Mouse (Mus musculus) midbrain, postnatal 0 days (tissue): ENCODE data around the gene Zfp36l2. TPM values are rescaled to one million over a fixed set of nuclear protein-coding genes. Genes with fewer than 3 reads are reported as not detected.

Source experiments
- ATAC-seq: fragments of 200-750 bp; cut with Nextera tagmentation; 2 replicates; pipeline ENCODE4 v1.8.0; 2017; ENCODE audit warnings: moderate number of reproducible peaks, mild to moderate bottlenecking, moderate TSS enrichment, moderate library complexity; ENCODE audit not compliant: low FRiP score
- DNase-seq: peaks from one replicate; pipeline ENCODE4 v3.0.0-alpha.2; 2015; ENCODE audit warnings: low spot score
- H3K27ac ChIP-seq: fragments of 300-500 bp; sonication (generic); 2 replicates; pipeline ENCODE4 v1.5.1; 2014; ENCODE audit warnings: low read depth, mild to moderate bottlenecking, low read length, mixed read lengths
- H3K27me3 ChIP-seq: fragments of 300-500 bp; sonication (generic); 2 replicates; pipeline ENCODE4 v1.6.1; 2014; ENCODE audit warnings: low read length, control low read depth, mixed read lengths; ENCODE audit not compliant: insufficient read depth
- H3K36me3 ChIP-seq: fragments of 300-500 bp; sonication (generic); 2 replicates; pipeline ENCODE4 v1.6.1; 2014; ENCODE audit warnings: low read length, control low read depth, mixed read lengths; ENCODE audit not compliant: insufficient read depth
- H3K4me1 ChIP-seq: fragments of 300-500 bp; sonication (generic); 2 replicates; pipeline ENCODE4 v1.6.1; 2014; ENCODE audit warnings: mild to moderate bottlenecking, control low read depth, antibody characterized with exemption, low read length, mixed read lengths; ENCODE audit not compliant: insufficient read depth
- H3K4me2 ChIP-seq: fragments of 300-500 bp; sonication (generic); 2 replicates; pipeline ENCODE4 v1.6.1; 2014; ENCODE audit warnings: low read depth, mild to moderate bottlenecking, low read length, mixed read lengths; ENCODE audit not compliant: poor library complexity, severe bottlenecking
- H3K4me3 ChIP-seq: fragments of 300-500 bp; sonication (generic); 2 replicates; pipeline ENCODE4 v1.5.1; 2014; ENCODE audit warnings: low read depth, mild to moderate bottlenecking, low read length, moderate library complexity
- H3K9ac ChIP-seq: fragments of 300-500 bp; sonication (generic); replicated peaks from 2 replicates; pipeline ENCODE4 v1.6.1; 2014; ENCODE audit warnings: mild to moderate bottlenecking, low read length, moderate library complexity, mixed read lengths; ENCODE audit not compliant: poor library complexity, severe bottlenecking
- H3K9me3 ChIP-seq: fragments of 300-500 bp; sonication (generic); 2 replicates; pipeline ENCODE4 v1.6.1; 2016; ENCODE audit warnings: low read length, control low read depth
- CTCF ChIP-seq: IDR thresholded peaks from 2 replicates; pipeline ENCODE4 v1.5.1; 2016; ENCODE audit warnings: antibody characterized with exemption, mild to moderate bottlenecking
- WGBS: fragments of 180-500 bp; shearing (Covaris S2); extraction: QIAGEN DNeasy Blood & Tissue Kit; methylation state at CpG from one replicate; pipeline ENCODE4 v1.1.7; 2014; 5-methylcytosine and 5-hydroxymethylcytosine counted together
- polyA plus RNA-seq: library from polyadenylated mRNA; unstranded; fragments of >200 nt; fragmentation: Nextera tagmentation; extraction: Ambion mirVana; gene quantifications from 2 replicates; pipeline ENCODE4 v1.2.1, GENCODE M21; 2015
- total RNA-seq: library from RNA; depleted of rRNA; stranded (reverse); fragments of >200 nt; gene quantifications from 2 replicates; pipeline ENCODE4 v1.2.3, GENCODE M21; 2014

Gene Zfp36l2
- total and polyA plus RNA-seq, 2 experiments from 2014 or later, result 5.9 to 17.7 TPM

DNA sequence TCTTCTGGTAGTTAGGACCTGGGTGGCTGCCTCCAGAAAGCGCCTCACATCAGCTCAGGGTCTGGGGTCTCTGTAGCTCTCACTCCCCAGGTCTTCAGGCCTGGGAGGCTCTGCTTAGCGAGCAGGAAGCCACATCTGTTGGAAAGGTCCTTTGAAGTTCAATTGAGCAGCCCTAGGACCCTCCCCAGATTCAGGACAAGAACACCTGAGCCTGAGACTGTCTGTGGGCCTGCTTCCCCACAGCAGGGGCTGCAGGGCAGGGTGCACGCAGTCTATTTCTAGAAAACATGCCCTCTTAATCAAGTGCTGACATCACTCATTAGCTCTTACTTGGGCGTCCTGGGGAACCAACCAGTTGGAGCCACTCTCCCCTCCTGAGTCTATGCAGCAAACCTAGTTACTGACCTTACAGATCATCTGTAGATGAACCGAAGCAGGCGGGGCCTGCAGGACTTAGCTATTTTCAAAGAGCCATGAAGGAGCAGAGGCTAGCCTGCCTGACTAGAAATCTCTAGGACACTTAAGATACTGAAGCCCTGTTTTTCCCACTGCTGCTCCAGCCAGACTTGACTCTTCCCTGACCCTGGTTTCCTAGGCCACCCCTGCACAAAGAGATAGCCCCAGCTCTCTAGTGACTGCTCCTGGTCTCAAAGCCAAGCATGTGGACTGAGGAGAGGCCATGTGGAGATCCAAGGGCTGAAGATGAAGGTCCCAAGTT is 29.8 kb downstream of the Zfp36l2 start:
- H3K4me3 ChIP-seq, result no peak overlapping the region
- 78% methylated on average over 6 of the region's 6 CpGs for WGBS
- no peak for TF ChIP-seq CTCF
- no peaks in the 10 kb centered on the region for H3K4me1 ChIP-seq
- DNase-seq, result no peak
- H3K9me3 ChIP-seq, result no peaks in the 10 kb centered on the region
- no peaks in the 10 kb centered on the region for H3K36me3 ChIP-seq
- H3K27ac ChIP-seq, result no peak overlapping the region
- 0 out of 2 replicates have a peak, but pooled peaks cover 3% of the 10 kb centered on the region for H3K27me3 ChIP-seq
- ATAC-seq, result no peak
- no peak overlapping the region for H3K9ac ChIP-seq
- H3K4me2 ChIP-seq, result no peak overlapping the region

DNA sequence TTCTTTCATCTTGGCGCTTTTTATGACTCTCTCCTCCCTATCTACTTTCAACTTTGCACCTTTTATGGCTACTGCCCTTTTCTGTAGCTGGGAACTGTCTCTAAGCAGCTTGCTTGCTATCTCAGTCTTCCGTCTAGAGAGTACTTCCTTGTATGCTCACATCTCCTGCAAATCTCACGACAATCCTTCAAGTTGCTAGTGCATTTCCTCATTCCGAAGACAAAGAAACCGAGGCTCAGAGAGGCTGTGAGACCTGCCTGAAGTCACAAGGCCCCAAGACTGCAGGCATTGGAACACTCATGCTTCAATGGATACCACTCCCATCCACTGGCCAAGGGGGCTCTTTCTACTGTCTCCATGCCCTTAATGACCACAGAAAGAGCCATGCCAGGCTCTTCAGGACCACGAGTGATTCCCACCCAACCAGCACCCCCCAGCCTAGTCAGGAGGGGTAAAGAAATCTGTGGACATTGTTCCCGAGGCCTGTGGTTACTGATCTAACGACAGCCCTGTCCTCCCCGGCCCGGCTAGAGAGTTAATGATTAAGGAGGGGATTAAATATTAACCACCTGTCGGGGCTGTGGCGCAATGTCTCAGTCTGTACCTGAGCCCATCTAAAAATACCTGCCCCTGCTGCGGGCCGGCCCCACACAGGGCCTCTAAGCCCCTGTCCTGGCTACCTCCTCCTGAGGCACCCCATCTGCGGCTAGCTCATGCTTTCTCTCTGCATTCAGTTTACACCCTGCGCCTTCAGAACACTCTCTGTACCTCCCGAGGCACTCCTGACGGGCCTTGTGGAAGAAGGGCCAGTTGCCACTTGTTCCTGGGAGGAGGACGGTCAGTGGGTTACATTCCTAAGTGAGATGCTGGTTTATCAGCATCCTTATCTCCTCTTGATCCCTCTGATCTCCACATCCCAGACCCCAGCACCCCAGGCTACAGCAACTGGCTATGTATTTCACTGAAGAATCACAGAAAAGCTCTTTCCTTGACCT is 30.7 kb downstream of the Zfp36l2 start:
- Histone ChIP-seq H3K9me3 (no peaks in the 10 kb centered on the region), H3K27ac (no peak overlapping the region), H3K27me3 (0 out of 2 replicates have a peak, but pooled peaks cover 3% of the 10 kb centered on the region), H3K4me3 (no peak overlapping the region), H3K4me2 (no peak overlapping the region), H3K9ac (no peak overlapping the region), H3K4me1 (no peaks in the 10 kb centered on the region), H3K36me3 (no peaks in the 10 kb centered on the region)
- WGBS, result 52% methylated on average over 19 of the region's 19 CpGs
- DNase-seq, result no peak
- TF ChIP-seq CTCF, result no peak
- ATAC-seq, result no peak

DNA sequence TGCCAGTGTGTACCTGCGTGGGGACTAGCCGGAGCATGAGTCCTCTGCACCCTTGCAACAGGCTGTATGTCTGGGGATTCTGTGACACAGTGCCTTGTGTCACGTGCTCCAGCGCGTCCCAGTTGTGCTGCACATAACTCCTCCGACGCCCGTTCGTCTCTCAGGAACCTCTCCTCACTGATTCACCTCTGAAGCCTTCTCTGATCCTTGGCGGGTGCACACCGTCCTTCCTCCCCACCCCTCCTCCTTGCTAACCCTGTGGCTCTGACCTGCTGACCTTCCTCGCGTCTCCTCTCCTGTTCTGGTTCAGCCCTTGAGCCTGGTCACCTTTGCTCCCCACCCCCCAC is 31.5 kb downstream of the Zfp36l2 start:
- WGBS, result 74% methylated on average over 13 of the region's 13 CpGs
- H3K9me3 ChIP-seq, result no peaks in the 10 kb centered on the region
- no peaks in the 10 kb centered on the region for H3K4me1 ChIP-seq
- H3K4me3 ChIP-seq, result no peak overlapping the region
- H3K36me3 ChIP-seq, result no peaks in the 10 kb centered on the region
- DNase-seq, result no peak
- no peak for ATAC-seq
- no peak for TF ChIP-seq CTCF
- H3K4me2 ChIP-seq, result no peak overlapping the region
- 0 out of 2 replicates have a peak, but pooled peaks cover 3% of the 10 kb centered on the region for H3K27me3 ChIP-seq
- no peak overlapping the region for H3K27ac ChIP-seq
- no peak overlapping the region for H3K9ac ChIP-seq

DNA sequence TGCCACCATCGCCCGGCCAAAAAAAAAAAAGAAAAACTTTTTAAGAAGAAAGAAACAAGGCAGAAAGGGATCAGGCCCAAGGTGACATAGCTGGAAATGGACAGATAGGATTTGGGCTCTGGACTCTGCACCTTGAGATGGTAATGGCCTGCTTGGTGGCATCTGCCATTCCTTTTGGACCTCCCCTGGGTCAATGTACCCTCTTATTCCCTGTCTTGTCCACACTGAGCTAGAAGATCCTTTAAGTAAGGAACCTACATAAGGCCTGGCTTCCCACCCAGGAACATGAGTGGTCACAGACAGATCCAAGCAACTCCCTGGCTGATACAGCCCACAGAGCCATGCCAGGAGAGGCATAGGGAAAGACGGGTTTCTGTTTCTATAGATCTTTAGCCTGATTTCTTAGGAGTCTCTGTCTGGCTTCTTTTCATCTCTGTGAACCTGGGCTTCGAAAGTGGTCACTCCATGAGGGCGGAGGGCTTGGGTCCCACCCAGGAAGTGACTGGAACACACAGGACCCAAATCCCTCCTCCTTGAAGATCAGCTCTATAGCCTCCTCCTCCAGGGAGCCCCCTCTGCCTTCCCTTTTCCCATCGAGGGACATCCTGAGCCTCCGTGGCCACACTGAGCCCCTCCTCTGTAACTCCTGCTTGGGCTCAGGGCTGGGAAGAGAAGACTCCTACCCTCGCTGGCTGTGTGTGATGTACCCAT is 32.1 kb downstream of the Zfp36l2 start:
- DNase-seq (no peak), ATAC-seq (no peak)
- no peak overlapping the region for H3K27ac ChIP-seq
- H3K9me3 ChIP-seq, result no peaks in the 10 kb centered on the region
- H3K9ac ChIP-seq, result no peak overlapping the region
- TF ChIP-seq CTCF, result no peak
- H3K36me3 ChIP-seq, result no peaks in the 10 kb centered on the region
- WGBS, result 83% methylated on average over 8 of the region's 8 CpGs
- no peaks in the 10 kb centered on the region for H3K4me1 ChIP-seq
- no peak overlapping the region for H3K4me3 ChIP-seq
- no peak overlapping the region for H3K4me2 ChIP-seq
- H3K27me3 ChIP-seq, result 0 out of 2 replicates have a peak, but pooled peaks cover 3% of the 10 kb centered on the region

DNA sequence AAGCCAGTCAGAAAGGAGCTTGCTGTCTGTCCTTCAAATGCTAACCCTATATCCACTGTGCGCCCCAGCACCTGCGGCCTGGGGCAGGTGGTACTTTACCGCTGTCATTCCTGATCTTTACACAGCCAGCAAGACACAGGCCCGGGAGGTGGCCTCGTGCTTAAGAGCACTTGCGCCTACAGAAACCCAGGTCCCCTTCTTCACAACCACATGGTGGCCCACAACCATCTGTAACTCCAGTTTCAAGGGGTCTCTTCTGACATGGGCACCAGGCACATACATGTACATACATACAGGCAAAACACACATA is 32.8 kb downstream of the Zfp36l2 start:
- H3K4me3 ChIP-seq, result no peak overlapping the region
- DNase-seq, result no peak

More for the DNA sequence above, 32.8 kb downstream of the Zfp36l2 start:
- Histone ChIP-seq H3K4me1 (no peaks in the 10 kb centered on the region), H3K27me3 (0 out of 2 replicates have a peak, but pooled peaks cover 3% of the 10 kb centered on the region), H3K9ac (no peak overlapping the region), H3K4me2 (no peak overlapping the region), H3K36me3 (no peaks in the 10 kb centered on the region), H3K27ac (no peak overlapping the region), H3K9me3 (no peaks in the 10 kb centered on the region)
- 92% methylated on average over 6 of the region's 6 CpGs for WGBS
- TF ChIP-seq CTCF, result no peak
- no peak for ATAC-seq
